Mouse (Mus musculus) brain, adult 10 weeks (tissue): ENCODE data around the gene Olfr780. TPM values are rescaled to one million over a fixed set of nuclear protein-coding genes. Genes with fewer than 3 reads are reported as not detected.

Experiments used
- polyA plus RNA-seq: library from polyadenylated mRNA; stranded (reverse); fragments of 350-450 nt; fragmentation: Illumina TruSeq; extraction: RNeasy Lipid Tissue Mini Kit (QIAGEN cat#74804); gene quantifications from one replicate; pipeline ENCODE4 v1.2.3, GENCODE M21; 2015; ENCODE audit warnings: low read depth, low replicate concordance

Olfr780 gene
- not detected for polyA plus RNA-seq

DNA sequence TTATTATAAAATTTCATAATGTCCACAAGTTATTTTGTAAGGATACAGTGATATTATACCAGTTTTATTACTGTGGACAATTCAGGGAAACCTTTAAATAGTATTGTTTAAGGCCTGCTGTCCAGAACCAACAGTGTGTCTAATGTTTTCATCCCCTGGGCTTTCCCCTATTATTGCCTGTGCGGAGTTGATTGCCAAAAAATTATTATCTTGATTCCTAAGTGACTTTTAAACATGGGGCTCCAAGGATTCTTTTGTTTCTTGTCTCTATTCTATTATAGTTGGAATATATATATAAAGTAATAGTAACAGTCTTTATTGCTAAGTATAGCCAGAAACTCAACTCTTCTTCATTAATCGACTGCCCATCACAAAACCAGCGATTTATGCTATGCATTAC lies at the start of gene Olfr780:
Gene Olfr780, plus strand, starts transcription at position 301 of the 400 bp plus-strand sequence.

DNA sequence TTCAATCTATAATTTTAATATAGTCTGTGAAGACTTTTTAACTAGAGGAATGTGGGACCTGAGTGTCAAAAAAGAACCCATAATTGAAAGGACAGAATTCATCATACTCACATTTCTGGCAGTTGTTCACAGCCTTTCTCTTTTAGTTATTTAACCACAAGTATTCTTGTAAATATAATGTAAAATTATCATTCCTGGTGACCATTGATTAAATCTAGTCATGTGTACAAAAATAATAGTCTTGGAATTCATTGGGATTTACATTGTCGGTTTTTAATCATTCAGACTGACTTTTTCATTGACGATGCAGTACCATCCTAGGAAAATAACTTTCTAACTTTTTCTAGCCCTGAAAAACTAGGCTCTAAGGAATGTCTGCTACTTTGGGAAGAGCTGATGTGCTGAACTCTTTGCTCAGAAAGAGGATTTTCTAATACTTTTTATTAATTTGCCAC lies 46.8 kb upstream of the Olfr780 start, which contains the start of gene Olfr777:
Gene Olfr777, minus strand, starts transcription at position 405 of the 455 bp plus-strand sequence.

DNA sequence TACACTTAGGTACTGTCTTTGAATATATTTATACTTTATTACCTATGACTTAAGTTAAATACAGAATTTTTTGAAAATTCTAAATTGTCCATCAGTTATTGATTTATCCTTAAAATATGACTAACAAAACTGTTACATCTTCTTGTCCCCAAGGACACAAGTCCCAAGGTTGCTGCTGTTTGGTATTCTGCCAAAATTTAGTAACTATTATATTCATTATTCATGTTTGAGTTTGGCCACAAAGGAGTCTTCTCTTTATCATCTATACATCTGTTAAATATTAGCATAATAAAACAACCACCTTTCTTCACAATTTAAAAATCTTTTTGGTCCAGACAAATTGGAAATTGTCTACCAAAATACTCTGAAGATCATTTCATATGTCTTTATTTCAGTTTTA lies 10.6 kb downstream of the Olfr780 start, which contains the start of gene Olfr781:
Gene Olfr781, plus strand, starts transcription at position 301 of the 400 bp plus-strand sequence.

DNA sequence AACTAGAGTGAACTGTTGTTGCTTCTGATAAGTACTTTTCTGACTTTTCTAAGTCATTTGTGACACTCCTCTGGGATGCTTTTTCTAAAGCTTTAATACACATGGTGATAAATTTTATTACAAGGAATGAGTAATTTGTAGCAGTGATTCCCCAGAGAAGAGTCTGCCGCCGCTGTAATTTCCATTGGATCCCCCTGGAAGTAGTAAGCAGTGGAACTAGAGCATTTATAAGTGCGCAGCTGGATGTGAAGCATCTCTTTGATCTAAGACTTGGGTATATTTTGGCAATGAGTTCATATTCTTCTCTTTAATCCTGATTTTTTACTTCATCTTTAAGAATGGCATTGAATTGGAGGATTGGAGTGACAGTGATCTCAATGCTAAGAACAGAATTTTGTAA lies 30.6 kb downstream of the Olfr780 start, which contains the start of gene Olfr782:
Gene Olfr782, plus strand, starts transcription at position 301 of the 400 bp plus-strand sequence.

Other genes starting within 250 kb of the Olfr780 start
- gene Olfr766-ps1, start 249.1 kb upstream of the Olfr780 start, polyA plus RNA-seq: not detected
- not detected for gene Olfr767, start 235.2 kb upstream of the Olfr780 start, polyA plus RNA-seq
- not detected for gene Olfr768, start 218.7 kb upstream of the Olfr780 start, polyA plus RNA-seq
- gene Olfr769, start 200.3 kb upstream of the Olfr780 start, polyA plus RNA-seq: not detected
- gene Olfr770, start 179.1 kb upstream of the Olfr780 start, polyA plus RNA-seq: not detected
- not detected for gene Olfr771, start 153.4 kb upstream of the Olfr780 start, polyA plus RNA-seq
- gene Olfr772, start 140.2 kb upstream of the Olfr780 start, polyA plus RNA-seq: not detected
- gene Olfr773, start 130.7 kb upstream of the Olfr780 start, polyA plus RNA-seq: not detected
- not detected for gene Olfr774, start 81.9 kb upstream of the Olfr780 start, polyA plus RNA-seq
- not detected for gene Olfr775, start 69.7 kb upstream of the Olfr780 start, polyA plus RNA-seq
- not detected for gene Olfr776, start 59.0 kb upstream of the Olfr780 start, polyA plus RNA-seq
- gene Olfr777, start 46.6 kb upstream of the Olfr780 start, polyA plus RNA-seq: not detected
- not detected for gene Olfr781, start 10.7 kb downstream of the Olfr780 start, polyA plus RNA-seq
- gene Olfr782, start 30.7 kb downstream of the Olfr780 start, polyA plus RNA-seq: not detected
- gene Olfr784, start 66.0 kb downstream of the Olfr780 start, polyA plus RNA-seq: not detected
- not detected for gene Olfr785, start 87.3 kb downstream of the Olfr780 start, polyA plus RNA-seq
- gene Olfr786, start 109.2 kb downstream of the Olfr780 start, polyA plus RNA-seq: not detected
- gene Olfr787, start 143.7 kb downstream of the Olfr780 start, polyA plus RNA-seq: not detected
- gene Olfr788, start 152.9 kb downstream of the Olfr780 start, polyA plus RNA-seq: not detected
- not detected for gene Olfr789, start 166.6 kb downstream of the Olfr780 start, polyA plus RNA-seq
- not detected for gene Olfr790, start 180.4 kb downstream of the Olfr780 start, polyA plus RNA-seq
- not detected for gene Olfr791, start 203.7 kb downstream of the Olfr780 start, polyA plus RNA-seq
- gene Olfr792, start 221.0 kb downstream of the Olfr780 start, polyA plus RNA-seq: not detected
- not detected for gene Olfr794, start 249.5 kb downstream of the Olfr780 start, polyA plus RNA-seq